Mouse (Mus musculus): Measurements from ENCODE around the gene Adgrb3. TPM values are rescaled to one million over a fixed set of nuclear protein-coding genes. Genes with fewer than 3 reads are reported as not detected.

Adgrb3 gene
- total and polyA plus RNA-seq, 2 experiments from 2014 or later = 54.6 to 90.7 TPM

GRCm38 (mm10) chr1:25060191-25060590 lies 769.3 kb downstream of the Adgrb3 start:
- WGBS = 92% methylated on average over 6 of the region's 6 CpGs
- DNase-seq (ENCODE audit: low spot score) = peak; percentile 22

GRCm38 (mm10) chr1:25057656-25058055 lies 771.9 kb downstream of the Adgrb3 start:
- H3K4me3 ChIP-seq (ENCODE audit: low read depth, low read length) = no peak overlapping the region
- 69% methylated on average over 2 of the region's 2 CpGs for WGBS
- no peak for TF ChIP-seq CTCF (IDR thresholded peaks at IDR 0.05)
- peak; percentile 24 for DNase-seq (ENCODE audit: low spot score)
- H3K27ac ChIP-seq (ENCODE audit: low read depth, low read length) = no peak overlapping the region
- no peak for ATAC-seq (ENCODE audit: low FRiP score)
- H3K36me3 ChIP-seq (ENCODE audit: insufficient read depth, low read length) = no peaks in the 10 kb centered on the region
- H3K9ac ChIP-seq (replicated peaks; ENCODE audit: low read length, poor library complexity, severe bottlenecking) = no peak overlapping the region
- H3K27me3 ChIP-seq (ENCODE audit: insufficient read depth, low read length) = no peaks in the 10 kb centered on the region
- no peak overlapping the region for H3K4me2 ChIP-seq (ENCODE audit: low read depth, low read length, poor library complexity, severe bottlenecking)
- H3K9me3 ChIP-seq (ENCODE audit: low read length) = no peaks in the 10 kb centered on the region
- no peaks in the 10 kb centered on the region for H3K4me1 ChIP-seq (ENCODE audit: insufficient read depth, low read length)

More at GRCm38 (mm10) chr1:25060191-25060590, 769.3 kb downstream of the Adgrb3 start:
- no peak for ATAC-seq (ENCODE audit: low FRiP score)
- Histone ChIP-seq H3K27me3 (ENCODE audit: insufficient read depth, low read length) (no peaks in the 10 kb centered on the region), H3K9me3 (ENCODE audit: low read length) (no peaks in the 10 kb centered on the region), H3K9ac (replicated peaks; ENCODE audit: low read length, poor library complexity, severe bottlenecking) (no peak overlapping the region), H3K4me1 (ENCODE audit: insufficient read depth, low read length) (no peaks in the 10 kb centered on the region), H3K27ac (ENCODE audit: low read depth, low read length) (no peak overlapping the region), H3K4me2 (ENCODE audit: low read depth, low read length, poor library complexity, severe bottlenecking) (no peak overlapping the region), H3K36me3 (ENCODE audit: insufficient read depth, low read length) (no peaks in the 10 kb centered on the region), H3K4me3 (ENCODE audit: low read depth, low read length) (no peak overlapping the region)
- no peak for TF ChIP-seq CTCF (IDR thresholded peaks at IDR 0.05)

- Histone ChIP-seq H3K4me1 (ENCODE audit: insufficient read depth, low read length) (no peaks in the 10 kb centered on the region), H3K9ac (replicated peaks; ENCODE audit: low read length, poor library complexity, severe bottlenecking) (no peak overlapping the region), H3K27me3 (ENCODE audit: insufficient read depth, low read length) (no peaks in the 10 kb centered on the region), H3K4me2 (ENCODE audit: low read depth, low read length, poor library complexity, severe bottlenecking) (no peak overlapping the region), H3K9me3 (ENCODE audit: low read length) (no peaks in the 10 kb centered on the region), H3K27ac (ENCODE audit: low read depth, low read length) (no peak overlapping the region), H3K36me3 (ENCODE audit: insufficient read depth, low read length) (no peaks in the 10 kb centered on the region), H3K4me3 (ENCODE audit: low read depth, low read length) (no peak overlapping the region)
- WGBS = 73% methylated on average over 6 of the region's 6 CpGs
- DNase-seq (ENCODE audit: low spot score) (no peak), ATAC-seq (ENCODE audit: low FRiP score) (no peak)
- no peak for TF ChIP-seq CTCF (IDR thresholded peaks at IDR 0.05)
Observed at GRCm38 (mm10) chr1:25057212-25057611, 772.3 kb downstream of the Adgrb3 start.

GRCm38 (mm10) chr1:25042091-25042490 lies 787.4 kb downstream of the Adgrb3 start:
- ATAC-seq (ENCODE audit: low FRiP score) (no peak), DNase-seq (ENCODE audit: low spot score) (peak; percentile 19)
- H3K27ac ChIP-seq (ENCODE audit: low read depth, low read length) = no peak overlapping the region
- no peaks in the 10 kb centered on the region for H3K27me3 ChIP-seq (ENCODE audit: insufficient read depth, low read length)
- no peak overlapping the region for H3K4me3 ChIP-seq (ENCODE audit: low read depth, low read length)
- H3K9ac ChIP-seq (replicated peaks; ENCODE audit: low read length, poor library complexity, severe bottlenecking) = no peak overlapping the region
- H3K9me3 ChIP-seq (ENCODE audit: low read length) = no peaks in the 10 kb centered on the region
- H3K4me1 ChIP-seq (ENCODE audit: insufficient read depth, low read length) = no peaks in the 10 kb centered on the region
- H3K4me2 ChIP-seq (ENCODE audit: low read depth, low read length, poor library complexity, severe bottlenecking) = no peak overlapping the region
- no peak for TF ChIP-seq CTCF (IDR thresholded peaks at IDR 0.05)
- 70% methylated on average over 4 of the region's 4 CpGs for WGBS
- no peaks in the 10 kb centered on the region for H3K36me3 ChIP-seq (ENCODE audit: insufficient read depth, low read length)

GRCm38 (mm10) chr1:25034161-25034560 lies 795.3 kb downstream of the Adgrb3 start:
- Histone ChIP-seq H3K27me3 (ENCODE audit: insufficient read depth, low read length) (no peaks in the 10 kb centered on the region), H3K9ac (replicated peaks; ENCODE audit: low read length, poor library complexity, severe bottlenecking) (no peak overlapping the region), H3K9me3 (ENCODE audit: low read length) (no peaks in the 10 kb centered on the region), H3K27ac (ENCODE audit: low read depth, low read length) (0 out of 2 replicates have a peak overlapping the region, but pooled peaks have one; percentile 38), H3K4me1 (ENCODE audit: insufficient read depth, low read length) (no peaks in the 10 kb centered on the region), H3K4me2 (ENCODE audit: low read depth, low read length, poor library complexity, severe bottlenecking) (0 out of 2 replicates have a peak overlapping the region, but pooled peaks have one; percentile 15), H3K4me3 (ENCODE audit: low read depth, low read length) (no peak overlapping the region), H3K36me3 (ENCODE audit: insufficient read depth, low read length) (no peaks in the 10 kb centered on the region)
- DNase-seq (ENCODE audit: low spot score) = peak; percentile 42
- WGBS = 42% methylated on average over 10 of the region's 10 CpGs
- no peak for TF ChIP-seq CTCF (IDR thresholded peaks at IDR 0.05)
- no peak; the same call in 1 of the 2 replicates for ATAC-seq (ENCODE audit: low FRiP score)

- H3K4me2 ChIP-seq (ENCODE audit: low read depth, low read length, poor library complexity, severe bottlenecking) = peak overlapping the region; percentile 21
- H3K9ac ChIP-seq (replicated peaks; ENCODE audit: low read length, poor library complexity, severe bottlenecking) = no peak overlapping the region
- peak overlapping the region; percentile 19; the same call in 1 of the 2 replicates for H3K27ac ChIP-seq (ENCODE audit: low read depth, low read length)
- no peaks in the 10 kb centered on the region for H3K36me3 ChIP-seq (ENCODE audit: insufficient read depth, low read length)
- H3K4me3 ChIP-seq (ENCODE audit: low read depth, low read length) = no peak overlapping the region
- no peaks in the 10 kb centered on the region for H3K4me1 ChIP-seq (ENCODE audit: insufficient read depth, low read length)
- H3K9me3 ChIP-seq (ENCODE audit: low read length) = no peaks in the 10 kb centered on the region
- 34% methylated on average over 8 of the region's 8 CpGs for WGBS
- no peaks in the 10 kb centered on the region for H3K27me3 ChIP-seq (ENCODE audit: insufficient read depth, low read length)
- ATAC-seq (ENCODE audit: low FRiP score) (peak; percentile 87), DNase-seq (ENCODE audit: low spot score) (peak; percentile 85)
- no peak for TF ChIP-seq CTCF (IDR thresholded peaks at IDR 0.05)
Observed at GRCm38 (mm10) chr1:25033155-25034095, 796.1 kb downstream of the Adgrb3 start.
